7 mouse cellular contexts compared by ENCODE assay signal in genomic region chr17:84156748-84157742, GRCm38 (mm10). TPM values are rescaled to one million over a fixed set of nuclear protein-coding genes. Genes with fewer than 3 reads are reported as not detected.
DNase-seq lines count a peak whose midpoint lies in the region.

No protein-coding gene starts in this region.

- DNase-seq in urinary bladder, adult 2 months (ENCODE audit: low spot score): peak; percentile 47
- no peak for DNase-seq in urinary bladder, postnatal 10 days (ENCODE audit: low spot score)
- DNase-seq in kidney, postnatal 10 days: peak; percentile 80
- DNase-seq in lung, postnatal 14 days: peak; percentile 57
- DNase-seq in ovary, adult 18-20 months (ENCODE audit: low spot score): no peak
- no peak for DNase-seq in adrenal gland, postnatal 4 days (ENCODE audit: low spot score in 2 of 2)
- DNase-seq in frontal cortex, postnatal 36 days (ENCODE audit: low spot score in 2 of 2): no peak

RNA-seq across cellular contexts. Expression of gene Zfp36l2, which starts 30.7 kb away (rescaled TPM):
- polyA plus RNA-seq in urinary bladder, adult 2 months (2012; rRNA removed): 67.9 and 84.3 TPM in 2 replicates
- total RNA-seq in adrenal gland, postnatal 4 days (2021): 10 to 100 TPM; 65.6 to 71.3 TPM

Comparison
In these comparisons a context has a peak if more than half of its experiments do, and no peak if none do; other contexts are left out.
1. DNase-seq: peak in urinary bladder, adult 2 months (single experiment), kidney, postnatal 10 days (single experiment) and lung, postnatal 14 days (single experiment); none in urinary bladder, postnatal 10 days (single experiment), ovary, adult 18-20 months (single experiment), adrenal gland, postnatal 4 days (0 of 2) and frontal cortex, postnatal 36 days (0 of 2).